Mouse (Mus musculus): ENCODE data around the gene Chrna3.

DNA sequence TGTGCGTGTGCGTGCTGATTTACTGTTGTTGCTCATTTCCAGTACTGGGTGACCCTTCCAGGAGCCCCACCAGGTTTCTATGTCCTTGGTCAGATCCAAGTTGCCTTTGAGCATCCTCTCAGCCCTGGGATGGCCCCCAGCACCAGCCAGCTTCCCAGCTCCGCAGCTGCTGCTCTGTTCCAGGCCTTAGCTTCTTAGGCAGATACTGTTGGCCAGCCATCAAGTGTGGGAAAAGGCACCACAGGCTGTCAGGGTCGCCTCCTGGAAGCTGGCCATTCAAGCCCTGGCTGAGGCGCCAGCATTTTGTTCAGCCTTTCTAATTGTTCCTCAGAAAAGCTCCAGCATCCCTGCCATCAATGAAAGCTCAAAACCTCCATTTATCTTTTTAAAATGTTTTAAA is 13.6 kb upstream of the Chrna3 start:
- TF ChIP-seq CTCF (IDR thresholded peaks at IDR 0.05; ENCODE audit: low read depth): no peak
- TF ChIP-seq EP300 (IDR thresholded peaks at IDR 0.05; ENCODE audit: low read depth): no peak

Data from liver, postnatal 0 days (tissue).